In the genomic region with DNA sequence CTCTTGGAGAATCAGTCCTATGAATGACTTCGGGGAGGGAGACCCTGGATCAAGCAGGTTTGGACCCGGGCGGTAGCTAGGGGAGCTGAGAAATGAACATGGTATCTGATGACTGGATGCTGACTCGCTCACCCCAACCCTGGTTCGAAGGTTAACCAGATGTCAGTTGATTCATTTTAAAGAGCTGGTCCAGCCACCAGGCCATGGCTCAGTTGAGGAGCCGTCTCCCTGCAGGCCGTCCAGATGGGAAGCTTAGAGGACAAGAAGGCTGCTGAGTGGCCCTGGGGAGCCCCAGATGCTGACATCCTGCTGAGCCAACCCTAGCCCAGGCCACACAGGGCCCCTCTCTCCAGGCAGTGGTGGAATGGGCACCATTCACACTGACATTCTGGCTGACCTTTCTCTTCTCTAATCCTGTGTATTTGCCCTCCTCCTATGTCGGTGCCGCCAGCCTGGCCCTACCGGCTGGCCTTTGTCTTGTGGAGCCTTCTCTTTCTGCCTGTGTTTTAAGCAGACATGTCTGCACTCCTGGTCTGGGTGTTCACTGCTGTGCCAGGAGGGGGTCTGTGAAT, we compare ENCODE assay signal across 10 mouse cellular contexts. TPM values are rescaled to one million over a fixed set of nuclear protein-coding genes. Genes with fewer than 3 reads are reported as not detected.
DNase-seq lines count a peak whose midpoint lies in the region; TF ChIP-seq lines count a peak whose summit lies in the region.
"Had no signal": no experiment of that assay in that cellular context is flagged by ENCODE, and none has a peak within 500 bp of the region (broad histone marks: within the 10 kb centered on the region; RNA-seq: fewer than 3 reads in every experiment).

No protein-coding gene starts in this region.

- peak overlapping the region; percentile 56 for H3K27ac ChIP-seq in gastrocnemius, adult 2 months
- H3K27ac ChIP-seq in layer of hippocampus, adult 2 months: peak overlapping the region; percentile 69
- peak overlapping the region; percentile 2; the same call in 1 of the 2 replicates for H3K27ac ChIP-seq in cortical plate, adult 2 months (ENCODE audit: insufficient read depth, low read length)
- H3K27ac ChIP-seq: liver, embryonic 14.5 days had no signal

- no peak for TF ChIP-seq CTCF in gastrocnemius, adult 2 months (IDR thresholded peaks at IDR 0.05)
- no peak for TF ChIP-seq CTCF in layer of hippocampus, adult 2 months (conservative IDR thresholded peaks at IDR 0.05)
- TF ChIP-seq CTCF in cortical plate, adult 2 months (IDR thresholded peaks at IDR 0.05; ENCODE audit: extremely low read depth, insufficient read depth, low read length): no peak

- no peak for TF ChIP-seq POLR2A in cortical plate, adult 2 months (IDR thresholded peaks at IDR 0.05; ENCODE audit: extremely low read depth, insufficient read depth, low read length)

- DNase-seq in adrenal gland, adult 2 months: peak; percentile 77
- no peak for DNase-seq in adrenal gland, postnatal 4 days (ENCODE audit: low spot score in 2 of 2)
- no peak for DNase-seq in gastrocnemius, adult 2 months
- DNase-seq in gastrocnemius, postnatal 25 days: no peak
- no peak for DNase-seq in layer of hippocampus, adult 2 months (ENCODE audit: low spot score in 2 of 2)
- no peak for DNase-seq in layer of hippocampus, postnatal 14 days (ENCODE audit: low spot score in 2 of 2)
- DNase-seq in kidney, adult 8-10 months: no peak
- DNase-seq: kidney, adult 9 months had no signal

- peaks cover 20% of the 10 kb centered on the region for H3K4me1 ChIP-seq in cortical plate, adult 2 months (ENCODE audit: control insufficient read depth, insufficient read depth, low read length)

- H3K4me3 ChIP-seq in gastrocnemius, adult 2 months: no peak overlapping the region
- no peak overlapping the region for H3K4me3 ChIP-seq in layer of hippocampus, adult 2 months
- H3K4me3 ChIP-seq in cortical plate, adult 2 months (ENCODE audit: insufficient read depth, low read length): no peak overlapping the region

- intact Hi-C loops in gastrocnemius, adult 2 months (cut with DNase I): no loop called here

RNA-seq across cellular contexts. Expression of a gene that starts 59.7 kb away (rescaled TPM):
- total RNA-seq in adrenal gland, adult 2 months (2021): 10 to 100 TPM; 30.5 to 32.9 TPM
- 28.8 and 43.3 TPM in 2 replicates for polyA plus RNA-seq in adrenal gland, adult 2 months (2012; rRNA removed)
- 10 to 100 TPM; 34.2 to 35.8 TPM for total RNA-seq in adrenal gland, postnatal 4 days (2021)
- total RNA-seq in gastrocnemius, adult 2 months (2021): 10 to 100 TPM; 22.0 to 22.4 TPM
- 10 to 100 TPM; 18.0 to 19.5 TPM for total RNA-seq in gastrocnemius, postnatal 25 days (2021)
- 10 to 100 TPM; 35.6 to 39.0 TPM for total RNA-seq in layer of hippocampus, adult 2 months (2021)
- total RNA-seq in layer of hippocampus, postnatal 14 days (2021): 10 to 100 TPM; 31.7 to 32.8 TPM
- polyA plus RNA-seq in cortical plate, adult 2 months (2012; rRNA removed): 30.2 and 30.8 TPM in 2 replicates

Comparison
In these comparisons a context has a peak if more than half of its experiments do, and no peak if none do; other contexts are left out.
1. H3K27ac ChIP-seq: peak in every context shown above with its lines; median percentile 69 in layer of hippocampus, adult 2 months; 56 in gastrocnemius, adult 2 months; 2 in cortical plate, adult 2 months.